Mouse (Mus musculus) heart, adult 2 months (tissue): Measurements from ENCODE around the gene Otud4.

Source experiments
- CTCF ChIP-seq: fragments of 200-600 bp; IDR thresholded peaks from 2 replicates; pipeline ENCODE4 v1.8.1; 2022; ENCODE audit warnings: antibody characterized with exemption, mild to moderate bottlenecking, moderate library complexity
- EP300 ChIP-seq: fragments of 200-500 bp; IDR thresholded peaks from 2 replicates; pipeline ENCODE4 v1.6.1; 2011; ENCODE audit warnings: low read depth, low read length, control low read depth; ENCODE audit not compliant: insufficient read depth
- POLR2A ChIP-seq: fragments of 200-500 bp; IDR thresholded peaks from 2 replicates; pipeline ENCODE4 v1.6.1; 2011; ENCODE audit warnings: mild to moderate bottlenecking, low read depth, low read length, control low read depth; ENCODE audit not compliant: insufficient read depth

GRCm38 (mm10) chr8:79620000-79620399 is 19.4 kb upstream of the Otud4 start:
- TF ChIP-seq CTCF (no peak), POLR2A (no peak), EP300 (no peak)
